Mouse (Mus musculus) embryonic facial prominence, embryonic 12.5 days (tissue): ENCODE data around the gene Topbp1. TPM values are rescaled to one million over a fixed set of nuclear protein-coding genes. Genes with fewer than 3 reads are reported as not detected.
A peak's percentile ranks its signal among the peaks of the same experiment; 100 is the strongest.
"Not testable (repeated sequence)": the region's sequence is repeated elsewhere in the genome, so short reads cannot be mapped to it uniquely, and the experiment has no call there.

ENCODE experiments used
- ATAC-seq: fragments of 200-750 bp; cut with Nextera tagmentation; 2 replicates; pipeline ENCODE4 v1.8.0; 2017; ENCODE audit not compliant: insufficient number of reproducible peaks, insufficient read depth, low FRiP score, low TSS enrichment
- H3K27ac ChIP-seq: fragments of 300-500 bp; sonication (generic); 2 replicates; pipeline ENCODE4 v1.5.1; 2016; ENCODE audit warnings: mild to moderate bottlenecking
- H3K27me3 ChIP-seq: fragments of 300-500 bp; sonication (generic); 2 replicates; pipeline ENCODE4 v1.6.1; 2016; ENCODE audit warnings: mild to moderate bottlenecking, moderate library complexity
- H3K36me3 ChIP-seq: fragments of 300-500 bp; sonication (generic); 2 replicates; pipeline ENCODE4 v1.6.1; 2016; ENCODE audit warnings: mild to moderate bottlenecking
- H3K4me1 ChIP-seq: fragments of 300-500 bp; sonication (generic); 2 replicates; pipeline ENCODE4 v1.6.1; 2016
- H3K4me2 ChIP-seq: fragments of 300-500 bp; sonication (generic); replicated peaks from 2 replicates; pipeline ENCODE4 v1.6.1; 2016; ENCODE audit warnings: mild to moderate bottlenecking, moderate library complexity
- H3K4me3 ChIP-seq: fragments of 300-500 bp; sonication (generic); 2 replicates; pipeline ENCODE4 v1.5.1; 2016; ENCODE audit warnings: mild to moderate bottlenecking
- H3K9ac ChIP-seq: fragments of 300-500 bp; sonication (generic); 2 replicates; pipeline ENCODE4 v1.6.1; 2016; ENCODE audit warnings: mild to moderate bottlenecking, moderate library complexity
- H3K9me3 ChIP-seq: fragments of 300-500 bp; sonication (generic); 2 replicates; pipeline ENCODE4 v1.6.1; 2016; ENCODE audit warnings: mild to moderate bottlenecking, moderate library complexity
- WGBS: fragments of 180-500 bp; shearing (Covaris S2); methylation state at CpG from one replicate; pipeline ENCODE4 v1.1.7; 2016; 5-methylcytosine and 5-hydroxymethylcytosine counted together
- polyA plus RNA-seq: library from polyadenylated mRNA; unstranded; fragments of >200 nt; fragmentation: Nextera tagmentation; extraction: Ambion mirVana; gene quantifications from 2 replicates; pipeline ENCODE4 v1.2.1, GENCODE M21; 2016

The Topbp1 gene
- polyA plus RNA-seq, 1 experiment from 2014 or later: 77.3 TPM

- no peak overlapping the region for H3K9ac ChIP-seq
- H3K4me2 ChIP-seq: no peak overlapping the region
- H3K4me3 ChIP-seq: no peak overlapping the region
- H3K36me3 ChIP-seq: 0 out of 2 replicates have a peak, but pooled peaks cover 2% of the 10 kb centered on the region
- no peaks in the 10 kb centered on the region for H3K27me3 ChIP-seq
- ATAC-seq: no peak
- H3K27ac ChIP-seq: no peak overlapping the region
- peaks cover 9% of the 10 kb centered on the region; the same call in 1 of the 2 replicates for H3K4me1 ChIP-seq
- WGBS: 74% methylated on average over 4 of the region's 4 CpGs
- no peaks in the 10 kb centered on the region for H3K9me3 ChIP-seq
These were observed 2.8 kb upstream of the Topbp1 start for GRCm38 (mm10) chr9:103302239-103302638.

- Histone ChIP-seq H3K4me3 (no peak overlapping the region), H3K36me3 (0 out of 2 replicates have a peak, but pooled peaks cover 2% of the 10 kb centered on the region), H3K9me3 (no peaks in the 10 kb centered on the region), H3K9ac (no peak overlapping the region), H3K4me2 (no peak overlapping the region), H3K4me1 (peaks cover 11% of the 10 kb centered on the region; the same call in 1 of the 2 replicates), H3K27me3 (no peaks in the 10 kb centered on the region), H3K27ac (no peak overlapping the region)
- WGBS: 64% methylated on average over 3 of the region's 3 CpGs
- no peak for ATAC-seq
These were observed 2.3 kb upstream of the Topbp1 start for GRCm38 (mm10) chr9:103302666-103303065.

- Histone ChIP-seq H3K27ac (peak overlapping the region; percentile 90), H3K4me1 (peaks cover 11% of the 10 kb centered on the region; the same call in 1 of the 2 replicates), H3K36me3 (peaks cover 22% of the 10 kb centered on the region), H3K27me3 (no peaks in the 10 kb centered on the region), H3K4me3 (peak overlapping the region; percentile 98), H3K4me2 (peak overlapping the region; percentile 64), H3K9ac (peak overlapping the region; percentile 90), H3K9me3 (no peaks in the 10 kb centered on the region)
- ATAC-seq: peak; percentile 67
- 1% methylated on average over 39 of the region's 40 CpGs for WGBS
These were observed 472 bp downstream of the Topbp1 start for GRCm38 (mm10) chr9:103305332-103306041.

GRCm38 (mm10) chr9:103309832-103310231 is 4.8 kb downstream of the Topbp1 start:
- Histone ChIP-seq H3K4me1 (peaks cover 11% of the 10 kb centered on the region; the same call in 1 of the 2 replicates), H3K4me2 (no peak overlapping the region), H3K9ac (no peak overlapping the region), H3K27me3 (no peaks in the 10 kb centered on the region), H3K27ac (no peak overlapping the region), H3K36me3 (peaks cover 49% of the 10 kb centered on the region), H3K4me3 (no peak overlapping the region), H3K9me3 (no peaks in the 10 kb centered on the region)
- 87% methylated on average over 6 of the region's 6 CpGs for WGBS
- ATAC-seq: no peak

GRCm38 (mm10) chr9:103324678-103325077 is 19.7 kb downstream of the Topbp1 start:
- no peak overlapping the region for H3K4me2 ChIP-seq
- no peaks in the 10 kb centered on the region for H3K9me3 ChIP-seq
- no peak overlapping the region for H3K4me3 ChIP-seq
- H3K27ac ChIP-seq: no peak overlapping the region
- no peaks in the 10 kb centered on the region for H3K27me3 ChIP-seq
- H3K9ac ChIP-seq: no peak overlapping the region
- 71% methylated on average over 1 of the region's 2 CpGs for WGBS
- no peaks in the 10 kb centered on the region for H3K4me1 ChIP-seq
- peaks cover 86% of the 10 kb centered on the region for H3K36me3 ChIP-seq
- no peak for ATAC-seq

- ATAC-seq: no peak
- H3K4me1 ChIP-seq: no peaks in the 10 kb centered on the region
- H3K27ac ChIP-seq: no peak overlapping the region
- no peak overlapping the region for H3K4me3 ChIP-seq
- H3K27me3 ChIP-seq: no peaks in the 10 kb centered on the region
- H3K36me3 ChIP-seq: peaks cover 78% of the 10 kb centered on the region
- no peak overlapping the region for H3K4me2 ChIP-seq
- no peak overlapping the region for H3K9ac ChIP-seq
- 91% methylated on average over 9 of the region's 9 CpGs for WGBS
- H3K9me3 ChIP-seq: no peaks in the 10 kb centered on the region
These were observed 21.4 kb downstream of the Topbp1 start for GRCm38 (mm10) chr9:103326449-103326848.

GRCm38 (mm10) chr9:103332663-103333062 is 27.6 kb downstream of the Topbp1 start:
- Histone ChIP-seq H3K27ac (no peak overlapping the region), H3K4me2 (no peak overlapping the region), H3K36me3 (peaks cover 81% of the 10 kb centered on the region), H3K9ac (no peak overlapping the region), H3K4me1 (no peaks in the 10 kb centered on the region), H3K9me3 (no peaks in the 10 kb centered on the region), H3K4me3 (no peak overlapping the region), H3K27me3 (no peaks in the 10 kb centered on the region)
- ATAC-seq: no peak
- 92% methylated on average over 6 of the region's 6 CpGs for WGBS

- no peak overlapping the region for H3K4me2 ChIP-seq
- H3K4me3 ChIP-seq: no peak overlapping the region
- ATAC-seq: no peak
- peaks cover 86% of the 10 kb centered on the region for H3K36me3 ChIP-seq
- H3K27me3 ChIP-seq: no peaks in the 10 kb centered on the region
- H3K27ac ChIP-seq: no peak overlapping the region
- no peaks in the 10 kb centered on the region for H3K4me1 ChIP-seq
- no peak overlapping the region for H3K9ac ChIP-seq
- H3K9me3 ChIP-seq: no peaks in the 10 kb centered on the region
These were observed 31.9 kb downstream of the Topbp1 start for GRCm38 (mm10) chr9:103336912-103337311.

GRCm38 (mm10) chr9:103347045-103347444 is 42.0 kb downstream of the Topbp1 start:
- Histone ChIP-seq H3K9ac (no peak overlapping the region), H3K4me3 (no peak overlapping the region), H3K27ac (no peak overlapping the region), H3K4me2 (no peak overlapping the region), H3K36me3 (peaks cover 71% of the 10 kb centered on the region), H3K27me3 (no peaks in the 10 kb centered on the region), H3K4me1 (no peaks in the 10 kb centered on the region), H3K9me3 (no peaks in the 10 kb centered on the region)
- ATAC-seq: no peak
- 92% methylated on average over 4 of the region's 4 CpGs for WGBS

GRCm38 (mm10) chr9:103347996-103348490 is 43.0 kb downstream of the Topbp1 start:
- H3K4me3 ChIP-seq: no peak overlapping the region
- 85% methylated on average over 1 of the region's 1 CpGs for whole genome bisulfite sequencing
- H3K4me1 ChIP-seq: no peaks in the 10 kb centered on the region
- no peak overlapping the region for H3K27ac ChIP-seq
- H3K27me3 ChIP-seq: no peaks in the 10 kb centered on the region
- no peak for ATAC-seq
- no peak overlapping the region for H3K4me2 ChIP-seq
- H3K9me3 ChIP-seq: no peaks in the 10 kb centered on the region
- H3K9ac ChIP-seq: no peak overlapping the region
- peaks cover 64% of the 10 kb centered on the region for H3K36me3 ChIP-seq

GRCm38 (mm10) chr9:103348791-103349190 is 43.8 kb downstream of the Topbp1 start:
- H3K36me3 ChIP-seq: peaks cover 57% of the 10 kb centered on the region
- no peak overlapping the region for H3K27ac ChIP-seq
- H3K27me3 ChIP-seq: no peaks in the 10 kb centered on the region
- no peak overlapping the region for H3K4me2 ChIP-seq
- no peak for ATAC-seq
- H3K4me3 ChIP-seq: no peak overlapping the region
- no peaks in the 10 kb centered on the region for H3K4me1 ChIP-seq
- no peak overlapping the region for H3K9ac ChIP-seq
- H3K9me3 ChIP-seq: no peaks in the 10 kb centered on the region

GRCm38 (mm10) chr9:103353500-103354260 is 48.7 kb downstream of the Topbp1 start:
- not testable (repeated sequence) for H3K4me1 ChIP-seq, H3K4me3 ChIP-seq, ATAC-seq, H3K4me2 ChIP-seq, H3K9ac ChIP-seq, H3K27ac ChIP-seq, H3K27me3 ChIP-seq, H3K9me3 ChIP-seq
- 80% methylated on average over 7 of the region's 7 CpGs for WGBS
- peaks cover 50% of the 10 kb centered on the region for H3K36me3 ChIP-seq
